Mouse (Mus musculus): ENCODE data around the gene Khk.

- TF ChIP-seq CTCF (IDR thresholded peaks at IDR 0.05; ENCODE audit: low read depth, low read length) (no peak), POLR2AphosphoS5 (IDR thresholded peaks at IDR 0.05; ENCODE audit: insufficient replicate concordance, low read depth, low read length) (no peak), GATA1 (IDR thresholded peaks at IDR 0.05; ENCODE audit: borderline replicate concordance, low read length) (no peak)
Measured at GRCm38 (mm10) chr5:30913060-30913841, 8.0 kb upstream of the Khk start, which contains the start of gene Emilin1.
